Mouse (Mus musculus) cerebellum, adult 11 months (tissue): ENCODE results near the gene Tbl3.
"Not testable (repeated sequence)": the region's sequence is repeated elsewhere in the genome, so short reads cannot be mapped to it uniquely, and the experiment has no call there.

ENCODE experiments used
- DNase-seq: peaks from one replicate; pipeline ENCODE4 v3.0.0; 2022

The Tbl3 gene

DNA sequence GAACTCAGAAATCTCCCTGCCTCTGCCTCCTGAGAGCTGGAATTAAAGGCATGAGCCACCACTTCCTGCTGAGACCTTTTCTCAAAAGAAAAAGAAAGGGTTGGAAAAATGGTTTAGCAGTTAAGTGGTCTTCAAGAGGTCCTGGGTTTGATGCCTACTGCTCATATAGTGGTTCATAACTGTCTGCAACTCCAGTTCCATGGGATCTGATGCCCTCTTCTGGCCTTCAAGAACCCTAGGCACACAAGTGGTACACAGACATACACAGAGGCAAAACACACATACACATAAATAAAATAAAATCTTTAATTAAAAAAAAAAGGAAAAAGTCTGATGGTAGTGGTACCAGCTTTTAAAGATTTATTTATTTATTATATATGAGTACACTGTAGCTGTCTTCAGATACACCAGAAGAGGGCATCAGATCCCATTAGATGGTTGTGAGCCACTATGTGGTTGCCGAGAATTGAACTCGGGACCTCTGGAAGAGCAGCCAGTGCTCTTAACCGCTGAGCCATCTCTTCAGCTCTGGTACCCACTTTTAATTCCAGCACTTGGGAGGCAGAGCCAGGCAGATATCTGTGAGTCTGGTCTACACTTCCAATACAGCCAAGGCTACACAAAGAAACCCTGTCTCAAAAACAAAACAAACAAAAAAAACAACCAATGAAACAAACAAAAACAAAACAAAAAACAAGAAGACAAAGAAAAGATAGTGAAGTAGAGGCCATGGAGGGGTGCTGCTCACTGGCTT lies 18.4 kb upstream of the Tbl3 start:
- DNase-seq: no peak

DNA sequence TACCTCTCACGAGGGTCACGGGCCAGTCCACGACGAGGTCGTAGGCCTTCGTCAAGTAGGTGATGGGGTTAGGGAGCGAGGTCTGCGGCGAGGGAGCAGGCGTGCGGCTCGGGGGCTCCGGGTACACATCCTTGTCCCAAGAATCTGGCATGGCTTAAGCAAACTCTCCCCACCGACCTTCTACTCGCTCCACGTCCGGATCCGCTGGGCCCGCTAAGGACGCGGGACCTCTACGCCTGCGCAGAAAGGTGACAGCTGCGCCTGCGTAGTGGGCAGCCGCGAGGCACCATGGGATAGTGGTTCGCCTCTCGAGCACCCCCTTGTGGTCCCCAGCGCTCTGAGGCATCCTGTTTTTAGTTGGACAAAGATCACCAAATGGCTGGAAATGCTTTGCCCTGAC lies 16.7 kb upstream of the Tbl3 start, which contains the start of gene Ndufb10:
Gene Ndufb10, minus strand, starts transcription at position 295 of the 400 bp plus-strand sequence.
- DNase-seq: peak; percentile 96

DNA sequence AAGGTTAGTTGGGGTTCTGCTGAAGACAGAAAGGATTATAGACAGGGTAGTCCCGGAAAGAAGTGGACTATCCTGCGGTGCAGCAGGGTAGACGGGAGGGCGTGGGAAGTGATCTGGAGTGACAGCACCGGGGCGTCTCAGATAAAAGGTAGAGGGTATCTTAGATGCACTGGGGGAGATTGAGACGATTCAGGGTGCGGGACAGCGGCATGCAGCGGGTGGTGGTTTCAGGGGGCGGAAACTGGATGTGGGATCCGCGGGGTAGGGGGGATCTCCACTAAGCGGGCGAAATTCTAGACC lies 16.4 kb upstream of the Tbl3 start:
- DNase-seq: no peak

DNA sequence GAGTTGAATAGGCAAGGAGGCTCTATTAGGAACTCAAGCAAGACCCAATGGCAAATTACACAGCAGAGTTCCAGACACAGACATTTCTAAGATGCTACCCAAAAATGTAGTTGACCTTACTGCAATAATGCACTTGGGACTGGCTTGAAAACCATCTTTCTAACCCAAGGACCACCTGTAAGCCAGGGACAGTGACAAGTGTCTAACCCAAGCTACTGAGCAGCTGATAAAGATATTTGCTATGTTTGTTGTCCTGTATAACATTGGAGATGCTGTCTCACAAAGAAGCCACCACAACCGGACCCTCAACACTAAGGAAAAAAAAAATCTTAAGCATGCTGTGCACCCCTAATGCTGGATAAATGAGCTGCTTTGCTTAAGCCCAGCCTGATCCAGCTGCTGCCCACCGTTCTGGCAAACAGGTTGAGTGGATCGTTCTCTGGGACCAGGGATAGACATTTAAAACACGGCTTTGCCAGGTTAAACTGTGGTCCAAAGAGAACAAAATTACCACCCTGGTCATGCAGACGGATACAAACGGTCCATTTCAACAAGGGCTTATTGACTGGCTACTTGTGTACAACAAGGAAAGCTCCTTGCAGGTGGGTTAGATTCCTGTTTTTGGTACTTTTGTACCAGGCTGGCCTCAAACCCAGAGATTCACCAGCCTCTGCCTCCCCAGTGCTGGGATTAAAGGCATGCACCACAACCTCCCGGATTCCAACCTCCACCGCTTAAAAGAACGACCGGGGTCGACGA lies 15.8 kb upstream of the Tbl3 start:
- DNase-seq: no peak

DNA sequence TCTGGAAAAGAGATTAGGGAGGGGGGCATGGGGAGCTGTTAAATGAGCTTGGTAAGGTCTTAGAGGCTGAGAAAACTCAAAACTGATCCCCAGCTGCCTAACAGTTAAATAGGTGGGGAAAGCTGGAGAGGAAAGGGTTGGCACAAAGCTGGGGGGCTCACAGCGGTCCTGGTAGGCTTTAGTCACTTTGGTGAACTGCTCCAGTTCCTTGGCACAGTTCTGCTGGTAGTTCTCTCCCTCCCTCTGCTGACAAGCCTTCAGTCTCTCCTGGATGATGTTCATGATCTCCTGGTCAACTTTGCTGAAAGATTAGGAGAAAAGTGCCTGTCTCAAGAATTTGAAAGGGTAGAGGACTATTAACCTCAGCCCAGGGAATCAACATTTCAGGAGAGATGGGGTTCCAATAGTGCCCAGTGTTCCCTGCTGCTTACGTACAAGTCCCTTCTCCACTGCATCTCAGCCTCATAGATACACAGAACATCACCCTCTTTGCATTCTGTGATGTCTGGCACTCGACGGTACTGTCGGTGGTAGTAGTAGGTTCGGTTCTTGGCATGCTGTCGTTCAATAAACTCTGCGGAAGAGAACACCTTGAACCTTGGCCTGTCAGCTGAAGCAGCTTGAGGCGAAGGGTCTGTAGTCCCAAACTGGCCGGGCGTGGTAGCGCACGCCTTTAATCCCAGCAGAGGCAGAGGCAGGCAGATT lies 14.9 kb upstream of the Tbl3 start:
- no peak for DNase-seq

DNA sequence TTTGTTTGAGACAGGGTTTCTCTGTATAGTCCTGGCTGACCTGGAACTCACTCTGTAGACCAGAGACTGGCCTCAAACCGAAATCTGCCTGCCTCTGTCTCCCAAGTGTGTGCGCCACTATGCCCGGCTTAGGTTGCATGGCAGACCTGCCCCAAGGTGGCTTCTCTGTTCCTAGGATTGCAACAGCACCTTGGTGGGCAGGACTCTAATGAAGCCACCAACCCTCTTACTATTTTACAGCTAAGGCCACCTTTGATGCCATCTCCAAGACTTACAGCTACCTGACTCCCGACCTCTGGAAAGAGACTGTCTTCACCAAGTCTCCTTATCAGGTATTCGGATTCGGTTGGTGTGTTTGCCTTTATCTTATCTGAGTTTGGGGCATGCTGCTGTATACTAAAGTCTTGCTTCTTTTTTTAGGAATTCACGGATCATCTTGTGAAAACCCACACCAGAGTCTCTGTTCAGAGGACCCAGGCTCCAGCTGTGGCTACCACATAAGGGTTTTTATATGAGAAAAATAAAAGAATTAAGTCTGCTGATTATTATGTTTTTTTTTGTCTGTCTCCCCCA lies 14.0 kb upstream of the Tbl3 start:
- not testable (repeated sequence) for DNase-seq

DNA sequence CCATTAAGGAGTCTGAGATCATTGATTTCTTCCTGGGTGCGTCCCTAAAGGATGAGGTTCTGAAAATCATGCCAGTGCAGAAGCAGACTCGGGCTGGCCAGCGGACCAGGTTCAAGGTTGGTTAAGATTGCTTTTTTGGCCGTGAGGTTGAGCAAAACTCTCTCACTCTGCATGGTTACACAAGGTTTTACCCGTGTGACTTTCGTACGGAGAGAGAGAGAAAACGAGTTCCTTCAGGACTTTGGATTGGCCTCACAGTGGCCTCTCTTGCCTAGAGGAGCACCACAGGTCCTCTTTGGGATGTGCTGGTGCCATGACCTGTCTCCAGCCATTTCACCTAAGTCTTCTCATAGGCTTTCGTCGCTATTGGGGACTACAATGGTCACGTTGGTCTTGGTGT lies 13.2 kb upstream of the Tbl3 start:
- DNase-seq: not testable (repeated sequence)

DNA sequence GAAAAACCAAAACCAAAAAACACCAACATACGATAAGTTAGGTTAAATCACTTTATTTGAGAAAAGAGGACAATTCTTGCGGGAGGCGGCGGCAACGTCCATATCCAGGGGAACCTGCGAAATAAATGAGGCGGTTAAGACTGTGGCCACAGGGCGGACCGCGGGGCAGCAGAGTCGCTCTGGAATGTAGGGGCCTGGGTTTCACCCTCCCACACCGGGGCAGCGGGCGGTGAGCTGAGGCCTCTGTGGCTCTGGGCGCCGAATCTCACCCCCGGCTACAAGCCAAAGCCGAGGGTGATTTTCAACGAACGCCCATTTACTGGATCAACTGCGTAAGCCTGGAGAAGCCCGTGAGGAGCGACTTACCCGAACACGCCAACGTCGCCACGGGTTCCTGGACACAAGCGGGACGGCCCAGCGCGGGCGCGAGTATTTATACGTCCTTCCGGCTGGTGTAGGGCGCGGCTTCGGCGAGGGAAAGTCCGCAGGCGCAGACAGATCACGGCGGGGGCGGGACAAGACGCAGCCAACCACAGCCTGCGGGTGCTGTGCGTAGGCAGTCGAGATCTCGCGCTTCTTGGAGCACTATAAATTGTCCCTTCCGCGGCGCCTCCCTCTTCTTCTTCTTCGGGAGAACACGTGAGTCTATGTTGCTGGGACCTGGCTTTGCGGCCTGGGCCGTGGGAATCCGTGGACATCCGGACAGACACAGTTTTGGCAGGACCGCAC lies 12.2 kb upstream of the Tbl3 start:
- DNase-seq: peak; percentile 97

DNA sequence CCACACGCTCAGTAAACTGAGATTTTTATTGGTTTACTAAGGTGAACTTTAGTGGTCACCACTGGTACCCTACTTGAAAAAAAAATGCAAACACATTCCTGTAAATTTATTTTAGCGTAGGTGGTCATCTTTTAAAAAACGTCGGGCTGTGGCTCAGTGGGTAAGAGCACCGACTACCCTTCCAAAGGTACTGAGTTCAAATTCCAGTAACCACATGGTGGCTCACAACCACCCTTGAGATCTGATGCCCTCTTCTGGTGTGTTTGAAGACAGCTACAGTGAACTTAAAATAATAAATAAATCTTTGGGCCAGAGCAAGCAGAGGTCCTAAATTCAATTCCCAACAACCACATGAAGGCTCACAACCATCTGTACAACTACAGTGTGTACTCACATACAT lies 11.5 kb upstream of the Tbl3 start:
- not testable (repeated sequence) for DNase-seq

DNA sequence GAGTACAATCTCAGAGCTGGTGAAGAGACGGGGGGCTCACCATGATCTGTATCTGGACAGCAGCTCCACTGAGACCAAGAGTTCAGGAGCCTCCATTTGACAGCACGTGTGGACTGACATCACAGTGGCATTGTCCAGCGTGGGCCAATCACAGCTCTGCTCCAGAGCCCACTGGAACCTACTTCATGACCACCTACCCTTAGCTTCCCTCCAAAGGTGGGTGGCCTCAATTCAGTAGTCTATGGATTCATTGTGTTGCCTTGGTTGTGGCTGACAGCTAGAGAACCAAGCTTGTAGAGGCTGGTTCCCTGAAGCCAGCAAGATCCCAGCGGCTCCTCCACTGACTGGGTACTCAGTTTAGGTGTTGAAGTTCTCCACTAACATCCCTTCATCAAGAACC lies 10.5 kb upstream of the Tbl3 start, which contains the start of the genes Rnf151 and Rps2:
Gene Rnf151, minus strand, starts transcription at position 121 of the 400 bp plus-strand sequence.
Gene Rps2, plus strand, starts transcription at position 174 of the 400 bp plus-strand sequence.
- no peak for DNase-seq

DNA sequence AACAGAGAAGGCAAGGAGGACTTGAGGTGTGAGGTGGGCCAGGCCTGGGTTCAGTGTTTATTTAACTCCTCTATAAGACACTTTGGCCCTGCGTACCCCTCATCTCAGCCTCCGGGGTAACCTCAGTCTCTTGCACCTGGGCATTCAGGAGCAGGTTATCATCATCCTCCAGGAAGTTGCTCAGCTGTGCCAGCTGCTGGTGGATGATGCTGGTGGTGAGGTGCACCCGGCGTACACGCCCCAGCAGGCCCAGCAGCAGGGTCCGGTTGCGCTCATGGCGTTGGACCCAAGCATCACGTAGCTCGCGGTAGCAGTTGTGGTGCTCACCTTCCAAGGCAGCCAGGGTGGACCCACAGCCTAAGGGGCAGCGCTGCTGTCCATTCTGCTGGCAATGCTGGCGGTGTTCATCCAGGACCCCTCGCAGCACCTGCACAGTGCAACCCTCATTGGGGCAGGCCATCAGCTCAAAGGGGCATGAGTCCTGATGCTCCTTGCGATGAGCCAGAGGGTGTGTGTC lies 8.8 kb upstream of the Tbl3 start:
- peak; percentile 19 for DNase-seq

DNA sequence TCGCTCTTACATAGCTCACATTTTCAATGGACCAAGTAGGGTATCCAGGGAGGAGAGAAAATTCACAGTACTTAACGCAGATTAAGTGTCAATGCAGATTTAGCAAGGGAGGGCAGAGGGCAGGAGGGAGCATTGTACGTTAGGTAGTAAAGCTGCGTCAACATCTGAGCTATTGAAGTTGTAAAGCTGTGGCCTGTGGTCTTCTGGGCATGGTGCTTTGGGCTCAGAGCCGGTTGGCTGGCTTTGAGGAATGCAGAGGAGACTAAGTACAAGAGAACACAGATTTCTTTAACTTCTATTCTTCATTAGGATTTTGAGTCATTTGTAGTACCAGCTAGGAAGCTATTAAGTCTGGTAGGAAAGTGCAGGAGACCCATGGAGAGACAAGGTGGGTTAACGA lies 8.1 kb upstream of the Tbl3 start:
- DNase-seq: no peak

DNA sequence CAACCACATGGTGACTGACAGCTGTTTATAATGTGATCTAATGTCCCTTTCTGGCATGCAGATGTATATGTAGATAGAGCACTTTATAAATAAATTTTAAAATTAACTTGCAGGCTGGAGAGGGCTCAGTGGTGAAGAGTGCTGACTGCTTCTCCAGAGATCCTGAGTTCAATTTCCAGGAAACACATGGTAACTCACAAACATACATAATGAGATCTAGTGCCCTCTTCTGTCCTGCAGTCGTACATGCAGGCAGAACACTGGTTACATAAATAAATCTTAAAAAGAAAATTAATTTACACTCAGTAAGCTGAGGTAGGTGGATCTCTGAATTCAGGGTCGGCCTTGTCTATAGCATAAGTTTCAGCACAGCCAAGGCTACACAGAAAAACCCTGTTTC lies 1.2 kb upstream of the Tbl3 start:
- DNase-seq: no peak

DNA sequence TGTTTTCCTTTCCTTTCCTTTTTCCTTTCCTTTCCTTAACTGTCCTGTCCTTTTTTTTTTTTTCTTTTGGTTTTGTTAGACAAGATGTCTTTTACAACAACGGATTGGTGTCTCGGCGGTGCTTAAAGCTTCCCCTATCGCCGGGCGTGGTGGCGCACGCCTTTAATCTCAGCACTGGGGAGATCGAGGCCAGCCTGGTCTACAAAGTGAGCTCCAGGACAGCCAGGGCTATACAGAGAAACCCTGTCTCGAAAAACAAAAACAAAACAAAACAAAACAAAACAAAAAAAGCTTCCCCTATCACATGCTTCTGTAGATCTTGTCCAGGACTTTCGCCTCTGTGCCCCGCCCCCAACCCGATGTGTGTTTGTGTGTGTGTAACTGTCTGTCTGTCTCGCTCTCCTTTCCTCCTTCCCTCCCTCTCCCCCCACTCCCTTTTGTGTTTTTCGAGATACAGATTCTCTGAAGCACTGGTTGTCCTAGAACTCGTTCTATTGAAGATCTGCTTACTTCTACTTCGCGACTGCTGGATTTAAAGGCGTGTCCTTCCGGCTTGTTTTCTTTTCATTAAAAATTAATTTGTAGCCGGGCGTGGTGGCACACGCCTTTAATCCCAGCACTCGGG lies 453 bp upstream of the Tbl3 start:
- DNase-seq: no peak

DNA sequence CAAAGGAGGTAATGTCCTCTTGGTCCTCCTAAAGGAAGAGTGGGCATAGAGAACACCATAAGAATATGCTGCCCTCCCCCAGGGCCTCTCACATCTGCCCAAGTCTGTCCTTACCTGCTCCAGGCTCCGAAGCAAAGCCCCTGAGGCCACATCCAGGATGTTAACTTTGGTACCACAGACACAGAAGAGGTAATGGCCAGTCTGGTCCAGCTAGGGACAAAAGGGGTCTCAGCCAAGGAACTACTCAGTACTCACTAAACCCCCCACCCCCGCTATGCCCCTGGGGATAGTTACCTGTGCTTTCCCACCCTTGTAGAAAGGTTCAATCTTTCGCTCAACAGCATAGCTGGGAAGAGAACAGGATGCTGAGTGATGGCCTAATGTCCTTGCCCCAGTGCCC lies 1.6 kb downstream of the Tbl3 start:
- DNase-seq: peak; percentile 11

DNA sequence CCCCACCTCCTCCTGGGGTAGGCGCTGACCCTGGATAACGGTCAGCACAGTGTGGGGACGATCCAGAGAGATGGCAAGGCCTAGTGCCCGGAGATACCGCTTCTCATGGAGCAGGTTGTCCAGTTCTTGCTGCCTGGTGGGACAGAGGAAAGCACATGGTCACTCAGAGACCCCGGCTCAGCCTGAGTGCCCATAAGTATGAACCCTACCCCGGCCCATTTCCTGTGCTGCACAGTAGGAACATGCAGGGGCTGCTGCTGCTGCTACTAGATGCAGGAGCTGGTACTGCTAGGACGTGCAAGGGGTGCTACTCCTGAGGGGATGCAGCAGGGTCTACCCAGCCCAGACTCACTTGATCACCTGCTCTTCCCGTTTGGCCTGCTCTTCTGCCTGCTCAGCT lies 6.2 kb downstream of the Tbl3 start:
- DNase-seq: no peak

DNA sequence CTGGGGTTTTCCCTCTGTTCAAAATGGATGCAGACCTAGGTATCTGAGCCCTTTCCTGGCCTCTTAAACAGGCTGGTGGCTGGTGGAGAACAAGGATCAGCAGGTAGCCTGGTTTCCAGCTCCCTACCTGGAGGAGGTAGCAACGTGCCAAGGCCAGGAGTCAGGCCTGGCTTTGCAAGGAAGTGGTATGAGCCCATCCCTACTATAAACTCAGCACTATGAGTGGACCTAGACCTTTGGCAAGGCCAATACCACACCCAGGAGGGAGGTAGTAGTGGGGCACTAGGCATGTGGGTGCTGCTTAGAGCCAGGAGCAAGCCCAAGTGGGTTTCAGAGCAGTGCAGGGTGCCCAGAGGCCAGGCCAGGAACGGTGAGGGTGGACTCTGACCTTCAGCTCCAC lies 8.0 kb downstream of the Tbl3 start:
- no peak for DNase-seq

DNA sequence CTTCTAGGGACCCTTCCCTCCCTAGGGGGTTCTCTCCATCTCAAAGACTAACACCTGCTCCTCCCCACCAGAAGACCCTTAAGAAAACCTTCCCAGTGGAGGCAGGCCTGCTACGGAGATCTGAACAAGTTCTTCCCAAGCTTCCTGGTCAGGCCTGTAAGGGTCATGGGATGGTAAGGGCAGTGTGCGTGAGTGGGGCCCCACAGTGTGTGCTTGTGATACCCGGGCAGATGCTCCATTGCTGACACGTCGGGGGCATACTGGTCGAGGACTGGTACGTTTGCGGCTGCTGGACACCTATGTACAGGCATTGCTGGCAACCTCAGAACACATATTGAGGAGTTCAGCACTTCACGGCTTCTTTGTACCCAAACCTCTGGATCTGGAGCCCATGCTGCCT lies 8.7 kb downstream of the Tbl3 start:
- DNase-seq: no peak

DNA sequence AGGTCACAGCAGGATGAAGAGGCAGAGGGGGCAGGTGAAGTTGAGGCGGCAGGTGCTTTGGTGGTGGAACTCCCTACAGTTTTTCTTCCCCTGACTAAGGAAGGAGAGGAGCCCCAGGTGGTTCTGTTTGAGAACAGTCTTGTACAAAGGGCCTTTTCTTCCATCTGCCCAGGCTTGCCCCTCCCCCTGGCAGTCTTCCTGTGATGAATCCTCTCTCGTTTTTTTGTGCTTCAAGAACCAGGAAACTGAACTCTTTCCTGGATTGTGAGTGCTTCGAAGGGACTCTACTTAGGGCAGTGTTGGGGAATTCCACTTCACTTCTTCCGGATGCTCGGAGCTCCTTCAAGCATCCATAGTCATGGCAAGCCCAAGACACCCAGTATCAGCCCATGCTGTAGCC lies 9.5 kb downstream of the Tbl3 start:
- DNase-seq: no peak

DNA sequence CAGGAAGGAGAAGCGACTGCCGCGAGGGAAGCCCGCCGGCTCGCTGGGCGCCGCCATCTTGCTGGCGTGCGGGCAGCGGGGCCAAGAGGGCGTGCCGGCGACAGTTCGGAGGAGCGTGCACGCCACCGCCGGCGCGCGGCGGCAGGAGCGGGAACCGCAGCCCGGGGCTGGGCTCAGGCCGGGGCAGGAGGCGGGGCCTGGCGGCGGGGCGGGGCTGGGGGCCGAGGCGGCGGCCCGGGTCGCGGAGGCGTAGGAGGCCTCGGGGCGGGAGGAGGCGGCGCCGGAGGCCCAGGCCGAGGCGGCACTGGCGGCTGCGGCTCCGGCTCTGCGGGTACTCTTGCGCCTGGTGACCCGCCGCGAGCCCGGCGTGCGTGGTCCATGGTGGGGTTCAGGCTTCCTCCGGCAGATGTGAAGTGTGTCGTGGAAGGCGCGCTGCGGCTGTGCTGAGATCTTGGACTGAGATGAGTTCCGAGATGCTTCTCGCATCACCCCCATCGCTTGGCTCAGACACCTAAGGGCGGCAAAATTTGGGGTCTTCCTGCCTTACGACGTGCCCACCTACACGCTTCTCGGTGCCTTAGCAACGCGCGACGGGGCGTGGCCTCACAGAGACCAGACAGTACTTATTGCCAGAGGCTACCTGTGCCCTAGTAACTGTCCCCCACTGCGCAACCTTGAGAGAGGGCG lies 11.3 kb downstream of the Tbl3 start, which contains the start of the genes Gfer and Noxo1:
Gene Gfer, minus strand, starts transcription at position 146 of the 687 bp plus-strand sequence.
Gene Noxo1, plus strand, starts transcription at position 224 of the 687 bp plus-strand sequence.
- peak; percentile 84 for DNase-seq

DNA sequence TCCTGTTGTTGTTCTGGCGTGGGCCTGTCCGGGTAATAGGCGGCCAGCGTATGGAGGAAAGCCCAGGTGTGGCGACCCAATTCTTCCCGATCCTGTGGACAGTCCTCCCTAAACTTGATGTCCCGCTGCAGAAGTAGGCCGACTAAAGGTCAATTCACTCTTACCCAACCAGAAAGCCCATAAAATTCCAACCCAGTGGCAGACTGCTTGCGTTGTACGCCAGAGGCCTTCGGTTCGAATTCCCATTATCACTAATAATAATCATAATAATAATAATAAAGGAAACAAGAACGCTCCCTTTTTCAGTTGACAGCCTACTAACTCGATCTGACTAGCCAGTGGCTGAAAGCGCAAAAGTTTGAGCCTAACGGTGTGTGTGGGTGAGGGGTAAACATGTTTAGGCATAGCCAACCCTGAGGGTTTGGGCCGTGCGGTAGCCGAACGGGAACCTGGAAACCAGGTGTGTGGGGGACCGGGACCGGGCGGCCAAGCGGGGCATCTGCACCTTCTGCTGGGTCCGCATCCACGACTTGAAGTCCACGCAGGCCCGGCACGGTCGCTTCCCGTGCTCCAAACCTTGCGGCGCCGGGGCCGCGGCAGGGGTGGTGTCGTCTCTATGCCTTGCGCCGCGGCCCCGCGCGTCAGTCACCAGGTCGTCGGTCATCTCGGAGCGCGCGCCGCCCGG lies 12.0 kb downstream of the Tbl3 start:
- no peak for DNase-seq
